Mouse (Mus musculus) heart, postnatal 0 days (tissue): ENCODE data around the gene Otos.

Source experiments
- CTCF ChIP-seq: IDR thresholded peaks from 2 replicates; pipeline ENCODE4 v1.5.1; 2016; ENCODE audit warnings: antibody characterized with exemption, control low read depth, low read depth
- EP300 ChIP-seq: IDR thresholded peaks from 2 replicates; pipeline ENCODE4 v1.6.1; 2016; ENCODE audit warnings: antibody characterized with exemption, low read depth

DNA sequence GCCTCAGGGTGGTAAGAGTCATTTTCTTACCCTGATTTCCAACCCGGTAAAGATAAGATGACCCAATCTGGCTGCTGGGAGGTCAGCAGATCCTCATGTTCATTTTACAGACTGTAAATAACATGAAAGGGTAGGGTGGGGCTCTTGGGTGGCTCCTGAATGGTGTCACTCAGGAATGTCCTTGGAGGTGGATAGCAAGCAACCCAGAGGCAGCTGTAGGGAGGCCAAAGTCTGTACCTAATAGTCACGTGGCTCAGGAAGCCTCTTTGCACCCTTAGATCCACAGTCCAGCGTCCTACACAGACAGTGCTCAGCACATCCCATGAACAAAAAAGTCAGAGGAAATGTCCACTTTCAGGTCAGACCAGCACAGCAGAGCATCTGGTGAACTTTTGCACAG lies 52.6 kb downstream of the Otos start:
- TF ChIP-seq EP300: no peak
- no peak for TF ChIP-seq CTCF
